Comparison of ENCODE assay signal across 8 mouse cellular contexts in the genomic region with DNA sequence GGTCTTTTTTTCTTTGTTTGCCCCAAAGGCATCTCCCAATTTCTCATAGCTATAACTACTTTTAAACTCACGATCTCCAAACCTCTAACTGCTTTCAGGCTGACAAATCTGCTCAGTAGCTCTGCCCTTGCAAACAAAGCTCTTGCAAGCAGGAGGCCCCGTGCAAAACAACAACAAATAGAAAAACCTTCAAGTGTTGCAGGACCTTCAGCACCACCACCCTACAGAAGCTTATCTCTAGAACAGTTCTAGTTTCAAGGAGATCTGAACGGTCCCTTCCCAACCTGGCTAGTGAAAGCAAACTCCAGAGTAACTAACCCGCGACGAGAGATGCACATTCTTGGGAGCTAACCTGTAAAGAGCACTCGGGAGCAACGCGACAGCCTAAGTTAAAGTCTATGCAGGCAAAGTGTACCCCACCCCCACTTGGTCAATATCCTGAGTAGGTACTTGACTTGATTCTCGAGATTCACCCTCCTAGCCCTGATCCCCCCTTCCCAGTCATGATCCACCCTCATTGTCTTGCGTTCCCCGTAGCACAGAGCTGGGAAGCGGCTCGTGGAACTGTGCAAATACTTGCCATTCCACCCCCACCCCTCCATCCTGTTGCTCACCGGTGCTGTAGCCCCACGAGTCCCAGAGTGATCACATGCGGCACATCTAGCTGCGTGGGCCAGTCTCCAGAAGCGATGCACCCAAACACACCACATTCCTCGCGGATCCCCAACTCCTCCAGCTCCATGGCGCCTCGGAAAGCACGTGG. TPM values are rescaled to one million over a fixed set of nuclear protein-coding genes. Genes with fewer than 3 reads are reported as not detected.
DNase-seq lines count a peak whose midpoint lies in the region; ATAC-seq and TF ChIP-seq lines count a peak whose summit lies in the region.

No protein-coding gene starts in this region.

- H3K27me3 ChIP-seq in spleen, adult 2 months (ENCODE audit: control insufficient read depth, insufficient read depth, low read length): no peaks in the 10 kb centered on the region
- no peaks in the 10 kb centered on the region for H3K27me3 ChIP-seq in hindbrain, embryonic 15.5 days

- no peak for TF ChIP-seq POLR2A in spleen, adult 2 months (IDR thresholded peaks at IDR 0.05; ENCODE audit: low read depth, low read length)

- 0 out of 2 replicates have a peak, but pooled peaks cover 2% of the 10 kb centered on the region for H3K36me3 ChIP-seq in spleen, adult 2 months (ENCODE audit: control insufficient read depth, insufficient read depth, low read length)
- no peaks in the 10 kb centered on the region for H3K36me3 ChIP-seq in hindbrain, embryonic 15.5 days
- H3K36me3 ChIP-seq in macrophage (ENCODE audit: inconsistent target): no peaks in the 10 kb centered on the region

- no peak for ATAC-seq in hindbrain, embryonic 15.5 days (ENCODE audit: low FRiP score, low read depth)
- no peak; the same call in 1 of the 2 replicates for ATAC-seq in cerebellum, adult (ENCODE audit: insufficient number of reproducible peaks, low FRiP score, low TSS enrichment)

- H3K4me3 ChIP-seq in spleen, adult 2 months (ENCODE audit: extremely low read depth, insufficient read depth, insufficient read length): peak overlapping the region; percentile 60
- peak overlapping the region; percentile 69 for H3K4me3 ChIP-seq in hindbrain, embryonic 15.5 days
- H3K4me3 ChIP-seq in macrophage (ENCODE audit: inconsistent target): peak overlapping the region; percentile 79

- TF ChIP-seq CTCF in spleen, adult 2 months (IDR thresholded peaks at IDR 0.05; ENCODE audit: extremely low read depth, insufficient read depth, insufficient read length, insufficient replicate concordance): no peak

- WGBS in spleen, adult 2 months: 2% methylated on average over 24 of the region's 24 CpGs
- 0% methylated on average over 24 of the region's 24 CpGs for WGBS in hindbrain, embryonic 15.5 days
- WGBS in macrophage (ENCODE audit: missing documents): 0% methylated on average over 24 of the region's 24 CpGs

- H3K9me3 ChIP-seq in hindbrain, embryonic 15.5 days: no peaks in the 10 kb centered on the region

- H3K4me2 ChIP-seq in hindbrain, embryonic 15.5 days: peak overlapping the region; percentile 91

- H3K4me1 ChIP-seq in spleen, adult 2 months (ENCODE audit: control insufficient read depth, insufficient read depth, insufficient read length): peaks cover 2% of the 10 kb centered on the region; the same call in 1 of the 2 replicates
- H3K4me1 ChIP-seq in hindbrain, embryonic 15.5 days (replicated peaks): peaks cover 35% of the 10 kb centered on the region

- H3K79me2 ChIP-seq in macrophage (ENCODE audit: inconsistent target): peaks cover 89% of the 10 kb centered on the region

- H3K9ac ChIP-seq in hindbrain, embryonic 15.5 days: peak overlapping the region; percentile 55

- peak overlapping the region; percentile 54 for H3K27ac ChIP-seq in spleen, adult 2 months (ENCODE audit: insufficient read depth, low read length)
- H3K27ac ChIP-seq in hindbrain, embryonic 15.5 days (replicated peaks): peak overlapping the region; percentile 86
- H3K27ac ChIP-seq in macrophage: peak overlapping the region; percentile 35

- DNase-seq in adrenal gland, postnatal 14 days: peak; percentile 19
- no peak for DNase-seq in adrenal gland, postnatal 10 days
- DNase-seq in spleen, adult 2 months (ENCODE audit: low read depth in 1 of 2, low spot score in 2 of 2): no peak
- no peak for DNase-seq in spleen, postnatal 4 days (ENCODE audit: low spot score in 2 of 2)
- DNase-seq in adrenal gland, postnatal 4 days (ENCODE audit: low spot score in 2 of 2): no peak

RNA-seq across cellular contexts. Expression of a gene that starts 0.6 kb away (rescaled TPM):
- 205 and 214 TPM in 2 replicates for total RNA-seq in adrenal gland, postnatal 14 days (2021)
- 100 to 1,000 TPM; 193 to 202 TPM for total RNA-seq in adrenal gland, postnatal 10 days (2021)
- 27.9 and 30.0 TPM in 2 replicates for polyA plus RNA-seq in spleen, adult 2 months (2012; rRNA removed)
- polyA plus RNA-seq in hindbrain, embryonic 15.5 days (2015; fragmentation: Nextera tagmentation; extraction: Ambion mirVana): 179 and 185 TPM in 2 replicates
- 10 to 100 TPM in 19 of 26 experiments, 1 to 10 TPM in 7; 4.0 to 44.6 (median 15.3) TPM for total RNA-seq in macrophage (2018; cell fraction: chromatin; rRNA removed)
- total RNA-seq in macrophage (2018; cell fraction: cytosol; rRNA removed): 10 to 100 TPM; 44.5 to 84.7 (median 60.3) TPM
- 10 to 100 TPM; 10.7 to 59.5 (median 21.6) TPM for total RNA-seq in macrophage (2018; cell fraction: nucleus; rRNA removed)
- polyA plus RNA-seq in macrophage (2018): 77.7 to 138 TPM (median 78.9 TPM) in 3 replicates
- total RNA-seq in adrenal gland, postnatal 4 days (2021): 100 to 1,000 TPM; 227 to 231 TPM

RNA-seq across cellular contexts. Expression of a gene that starts 0.9 kb away (rescaled TPM):
- total RNA-seq in adrenal gland, postnatal 14 days (2021): 21.6 and 25.2 TPM in 2 replicates
- 10 to 100 TPM; 22.4 to 27.0 TPM for total RNA-seq in adrenal gland, postnatal 10 days (2021)
- polyA plus RNA-seq in spleen, adult 2 months (2012; rRNA removed): 5.1 TPM in 2 replicates
- polyA plus RNA-seq in hindbrain, embryonic 15.5 days (2015; fragmentation: Nextera tagmentation; extraction: Ambion mirVana): 11.1 and 12.6 TPM in 2 replicates
- total RNA-seq in macrophage (2018; cell fraction: chromatin; rRNA removed): 1 to 10 TPM in 23 of 26 experiments, under 1 TPM in 3; 0.34 to 4.6 (median 2.1) TPM
- total RNA-seq in macrophage (2018; cell fraction: cytosol; rRNA removed): 1 to 10 TPM; 3.2 to 7.0 (median 6.1) TPM
- total RNA-seq in macrophage (2018; cell fraction: nucleus; rRNA removed): 10 to 100 TPM in 1 of 26 experiments, 1 to 10 TPM in 25; 1.5 to 13.6 (median 3.8) TPM
- 5.5 to 17.3 TPM (median 7.5 TPM) in 3 replicates for polyA plus RNA-seq in macrophage (2018)
- total RNA-seq in adrenal gland, postnatal 4 days (2021): 10 to 100 TPM; 41.2 to 43.4 TPM

RNA-seq across cellular contexts. Expression of a gene that starts 24.0 kb away (rescaled TPM):
- total RNA-seq in adrenal gland, postnatal 14 days (2021): 125 and 148 TPM in 2 replicates
- 100 to 1,000 TPM; 128 to 131 TPM for total RNA-seq in adrenal gland, postnatal 10 days (2021)
- 12.4 and 12.6 TPM in 2 replicates for polyA plus RNA-seq in spleen, adult 2 months (2012; rRNA removed)
- 85.7 and 89.4 TPM in 2 replicates for polyA plus RNA-seq in hindbrain, embryonic 15.5 days (2015; fragmentation: Nextera tagmentation; extraction: Ambion mirVana)
- total RNA-seq in macrophage (2018; cell fraction: chromatin; rRNA removed): 100 to 1,000 TPM; 134 to 236 (median 194) TPM
- 10 to 100 TPM; 56.6 to 76.4 (median 63.2) TPM for total RNA-seq in macrophage (2018; cell fraction: cytosol; rRNA removed)
- 100 to 1,000 TPM in 18 of 26 experiments, 10 to 100 TPM in 8; 78.6 to 166 (median 121) TPM for total RNA-seq in macrophage (2018; cell fraction: nucleus; rRNA removed)
- polyA plus RNA-seq in macrophage (2018): 62.3 to 120 TPM (median 71.9 TPM) in 3 replicates
- total RNA-seq in adrenal gland, postnatal 4 days (2021): 100 to 1,000 TPM; 149 to 166 TPM

RNA-seq across cellular contexts. Expression of a gene that starts 45.2 kb away (rescaled TPM):
- total RNA-seq in adrenal gland, postnatal 14 days (2021): 17.1 and 20.7 TPM in 2 replicates
- total RNA-seq in adrenal gland, postnatal 10 days (2021): 10 to 100 TPM; 17.4 to 25.7 TPM
- 7.4 and 9.8 TPM in 2 replicates for polyA plus RNA-seq in spleen, adult 2 months (2012; rRNA removed)
- polyA plus RNA-seq in hindbrain, embryonic 15.5 days (2015; fragmentation: Nextera tagmentation; extraction: Ambion mirVana): 17.8 and 18.0 TPM in 2 replicates
- total RNA-seq in macrophage (2018; cell fraction: chromatin; rRNA removed): 100 to 1,000 TPM in 1 of 26 experiments, 10 to 100 TPM in 25; 17.6 to 103 (median 53.9) TPM
- 1 to 10 TPM; 2.1 to 8.2 (median 4.8) TPM for total RNA-seq in macrophage (2018; cell fraction: cytosol; rRNA removed)
- 10 to 100 TPM in 25 of 26 experiments, 1 to 10 TPM in 1; 8.7 to 65.7 (median 35.5) TPM for total RNA-seq in macrophage (2018; cell fraction: nucleus; rRNA removed)
- polyA plus RNA-seq in macrophage (2018): 2.9 to 8.2 TPM (median 7.4 TPM) in 3 replicates
- 10 to 100 TPM; 23.0 to 25.4 TPM for total RNA-seq in adrenal gland, postnatal 4 days (2021)

RNA-seq across cellular contexts. Expression of a gene that starts 53.3 kb away (rescaled TPM):
- not detected in 2 replicates for total RNA-seq in adrenal gland, postnatal 14 days (2021)
- under 1 TPM in 1 of 2 experiments, not detected in 1; 0.73 TPM for total RNA-seq in adrenal gland, postnatal 10 days (2021)
- polyA plus RNA-seq in spleen, adult 2 months (2012; rRNA removed): not detected in 2 replicates
- polyA plus RNA-seq in hindbrain, embryonic 15.5 days (2015; fragmentation: Nextera tagmentation; extraction: Ambion mirVana): not detected in 2 replicates
- total RNA-seq in macrophage (2018; cell fraction: chromatin; rRNA removed): not detected
- not detected for total RNA-seq in macrophage (2018; cell fraction: cytosol; rRNA removed)
- total RNA-seq in macrophage (2018; cell fraction: nucleus; rRNA removed): not detected
- not detected in 3 replicates for polyA plus RNA-seq in macrophage (2018)
- total RNA-seq in adrenal gland, postnatal 4 days (2021): not detected

Comparison
In these comparisons a context has a peak if more than half of its experiments do, and no peak if none do; other contexts are left out.
1. H3K27ac ChIP-seq: peak in every context shown above with its lines; median percentile 86 in hindbrain, embryonic 15.5 days; 54 in spleen, adult 2 months; 35 in macrophage.